Mouse (Mus musculus) hindbrain, embryonic 12.5 days (tissue): ENCODE data around the gene Slc5a5. TPM values are rescaled to one million over a fixed set of nuclear protein-coding genes. Genes with fewer than 3 reads are reported as not detected.
A peak's percentile ranks its signal among the peaks of the same experiment; 100 is the strongest.

Experiments used
- ATAC-seq: fragments of 200-750 bp; cut with Nextera tagmentation; 2 replicates; pipeline ENCODE4 v1.8.0; 2017; ENCODE audit warnings: moderate TSS enrichment; ENCODE audit not compliant: low FRiP score
- H3K27ac ChIP-seq: fragments of 300-500 bp; sonication (generic); 2 replicates; pipeline ENCODE4 v1.5.1; 2016; ENCODE audit warnings: mild to moderate bottlenecking
- H3K27me3 ChIP-seq: fragments of 300-500 bp; sonication (generic); 2 replicates; pipeline ENCODE4 v1.6.1; 2016; ENCODE audit warnings: mild to moderate bottlenecking
- H3K36me3 ChIP-seq: fragments of 300-500 bp; sonication (generic); 2 replicates; pipeline ENCODE4 v1.6.1; 2016; ENCODE audit warnings: mild to moderate bottlenecking
- H3K4me1 ChIP-seq: fragments of 300-500 bp; sonication (generic); 2 replicates; pipeline ENCODE4 v1.6.1; 2016
- H3K4me2 ChIP-seq: fragments of 300-500 bp; sonication (generic); replicated peaks from 2 replicates; pipeline ENCODE4 v1.6.1; 2016; ENCODE audit warnings: mild to moderate bottlenecking
- H3K4me3 ChIP-seq: fragments of 300-500 bp; sonication (generic); 2 replicates; pipeline ENCODE4 v1.5.1; 2016; ENCODE audit warnings: mild to moderate bottlenecking
- H3K9ac ChIP-seq: fragments of 300-500 bp; sonication (generic); 2 replicates; pipeline ENCODE4 v1.6.1; 2016; ENCODE audit warnings: mild to moderate bottlenecking, moderate library complexity
- H3K9me3 ChIP-seq: fragments of 300-500 bp; sonication (generic); replicated peaks from 2 replicates; pipeline ENCODE4 v1.6.1; 2016; ENCODE audit warnings: mild to moderate bottlenecking
- WGBS: fragments of 180-500 bp; shearing (Covaris S2); methylation state at CpG from one replicate; pipeline ENCODE4 v1.1.7; 2016; 5-methylcytosine and 5-hydroxymethylcytosine counted together
- polyA plus RNA-seq: library from polyadenylated mRNA; unstranded; fragments of >200 nt; fragmentation: Nextera tagmentation; extraction: Ambion mirVana; gene quantifications from 2 replicates; pipeline ENCODE4 v1.2.1, GENCODE M21; 2016

Gene Slc5a5
- polyA plus RNA-seq, 1 experiment from 2014 or later: 0.25 TPM

DNA sequence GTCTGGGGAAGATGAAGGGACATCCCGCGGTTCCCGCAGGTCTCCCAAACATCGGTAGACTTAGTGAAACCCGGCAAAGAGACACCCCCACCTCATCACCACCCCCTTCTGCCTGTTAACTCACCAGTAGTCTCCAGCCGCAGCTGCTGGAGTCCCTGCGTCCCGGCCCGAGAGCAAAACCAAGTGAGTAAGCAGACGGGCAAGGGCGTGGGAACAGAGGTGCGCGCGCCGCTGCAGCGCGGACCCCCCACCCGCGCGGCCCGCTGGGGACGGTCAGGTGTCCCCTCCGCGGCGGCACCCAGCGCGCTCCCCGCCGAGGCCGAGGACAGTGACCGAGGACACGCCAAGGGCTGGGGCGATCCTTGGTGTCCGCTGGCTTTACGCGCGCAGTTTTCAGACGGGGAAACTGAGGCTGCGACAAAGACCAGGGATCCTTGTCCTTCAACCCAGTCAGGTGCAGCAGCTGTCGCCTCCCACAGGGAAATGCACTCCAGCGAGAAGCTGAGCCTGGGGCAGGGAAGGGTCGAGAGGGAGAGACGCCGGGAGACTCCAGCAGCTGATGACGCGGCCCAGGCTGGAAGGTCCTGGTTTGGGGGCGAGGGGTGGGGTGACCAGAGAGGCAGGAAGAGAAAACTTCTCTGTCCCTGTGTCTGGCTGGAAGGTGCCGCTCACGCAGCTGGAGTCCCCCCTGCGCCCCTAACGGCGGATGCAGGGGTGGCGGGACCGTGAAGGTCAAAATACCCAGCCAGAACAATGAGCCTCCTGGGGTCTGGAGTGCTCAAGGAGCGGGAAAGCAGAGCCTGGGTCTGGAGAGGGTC lies 29.5 kb downstream of the Slc5a5 start, which contains the start of gene Kcnn1:
TSS of gene Kcnn1 (minus strand) at position 435 of the 818 bp plus-strand sequence.
- peak; percentile 5; the same call in 1 of the 2 replicates for ATAC-seq
- H3K4me1 ChIP-seq: peaks cover 69% of the 10 kb centered on the region

DNA sequence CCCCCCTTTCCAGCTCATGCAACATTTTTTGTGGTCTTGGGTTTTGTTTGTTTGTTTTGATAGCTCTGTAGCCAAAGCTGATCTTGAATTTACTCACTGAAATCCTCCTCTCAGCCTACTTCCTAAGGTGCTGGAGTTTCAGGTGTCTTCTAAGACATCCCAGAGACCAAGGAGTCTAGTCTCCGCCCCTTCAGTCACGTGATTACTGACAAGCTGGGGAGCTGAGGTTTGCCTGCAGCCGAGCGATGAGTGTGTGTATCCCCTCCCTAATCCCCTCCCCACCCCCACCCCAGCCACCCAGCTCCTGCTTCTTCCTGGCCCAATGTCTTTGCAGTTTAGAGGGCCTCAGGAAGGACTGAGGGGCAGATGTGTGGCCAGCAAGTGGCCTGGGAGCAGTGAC lies 35.0 kb downstream of the Slc5a5 start:
- H3K4me3 ChIP-seq: no peak overlapping the region
- H3K36me3 ChIP-seq: peaks cover 18% of the 10 kb centered on the region
- peak overlapping the region; percentile 18; the same call in 1 of the 2 replicates for H3K27ac ChIP-seq
- ATAC-seq: no peak
- H3K27me3 ChIP-seq: peaks cover 15% of the 10 kb centered on the region
- H3K4me1 ChIP-seq: peaks cover 49% of the 10 kb centered on the region
- no peaks in the 10 kb centered on the region for H3K9me3 ChIP-seq
- no peak overlapping the region for H3K9ac ChIP-seq
- WGBS: 17% methylated on average over 4 of the region's 4 CpGs
- peak overlapping the region; percentile 84 for H3K4me2 ChIP-seq

More for the DNA sequence above, 29.5 kb downstream of the Slc5a5 start, which contains the start of gene Kcnn1:
- Histone ChIP-seq H3K27me3 (peaks cover 16% of the 10 kb centered on the region), H3K36me3 (peaks cover 4% of the 10 kb centered on the region), H3K4me2 (peak within 1 kb of the TSS; percentile 91), H3K4me3 (peak within 1 kb of the TSS; percentile 58), H3K9me3 (no peaks in the 10 kb centered on the region), H3K9ac (peak within 1 kb of the TSS; percentile 83), H3K27ac (peak within 1 kb of the TSS; percentile 98)
- under 1% methylated on average over 55 of the region's 55 CpGs for WGBS

DNA sequence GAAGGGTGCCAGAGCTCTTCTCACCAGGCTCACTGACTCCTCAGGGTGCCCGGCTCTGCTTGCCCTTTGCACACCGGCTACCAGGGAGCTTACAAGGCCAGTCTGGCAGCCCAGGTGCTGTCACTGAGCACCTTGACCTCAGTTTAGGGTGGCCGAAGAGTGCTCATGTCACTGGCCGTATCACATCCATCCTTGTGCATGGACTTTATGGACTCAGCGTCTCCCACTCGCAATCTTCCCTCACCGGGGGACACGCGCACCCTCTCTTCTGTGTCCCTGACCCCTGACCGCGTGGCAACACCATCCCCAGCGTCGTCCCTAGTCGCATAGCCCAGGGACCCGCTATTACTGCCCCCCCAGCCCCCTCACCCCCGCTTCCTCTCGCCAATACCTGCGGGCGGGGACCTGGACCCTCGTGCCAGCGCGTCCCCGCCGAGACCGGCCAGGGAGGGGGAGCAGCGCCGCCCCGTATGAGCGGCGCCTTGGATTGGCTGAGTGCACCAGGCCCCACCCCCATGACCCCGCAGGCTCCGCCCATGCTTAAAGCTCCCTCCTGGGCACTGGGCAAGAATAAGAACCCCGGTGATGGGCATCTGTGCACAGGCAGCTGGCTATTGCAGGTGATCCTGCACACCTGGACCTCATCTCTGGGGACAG lies 35.9 kb downstream of the Slc5a5 start:
- H3K4me1 ChIP-seq: peaks cover 45% of the 10 kb centered on the region
- H3K27ac ChIP-seq: no peak overlapping the region
- peak overlapping the region; percentile 64 for H3K9ac ChIP-seq
- H3K9me3 ChIP-seq: no peaks in the 10 kb centered on the region
- ATAC-seq: peak; percentile 67
- peak overlapping the region; percentile 84 for H3K4me2 ChIP-seq
- H3K36me3 ChIP-seq: peaks cover 18% of the 10 kb centered on the region
- WGBS: 8% methylated on average over 33 of the region's 33 CpGs
- peaks cover 8% of the 10 kb centered on the region for H3K27me3 ChIP-seq
- peak overlapping the region; percentile 47 for H3K4me3 ChIP-seq

DNA sequence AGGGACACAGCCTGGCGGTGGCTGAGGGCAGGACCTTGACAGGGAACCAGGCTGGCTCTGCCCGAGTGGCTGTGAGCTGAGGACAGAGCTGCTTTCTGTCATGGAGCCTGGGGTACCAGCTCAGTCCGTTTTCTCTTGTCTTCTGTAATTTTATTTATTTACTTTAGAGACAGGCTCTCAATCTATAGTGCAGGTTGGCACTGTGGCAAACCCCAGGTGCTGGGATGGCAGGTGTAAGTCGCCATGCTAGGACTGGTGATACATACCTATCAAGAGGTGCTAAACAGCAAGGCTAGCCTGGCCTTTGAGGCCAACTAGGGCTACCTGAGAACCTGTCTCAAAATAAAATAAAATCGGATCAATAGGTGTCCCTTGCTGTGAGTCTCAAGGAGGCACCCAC lies 36.5 kb downstream of the Slc5a5 start:
- Histone ChIP-seq H3K27me3 (peaks cover 3% of the 10 kb centered on the region), H3K27ac (no peak overlapping the region), H3K36me3 (peaks cover 18% of the 10 kb centered on the region), H3K4me1 (peaks cover 40% of the 10 kb centered on the region), H3K4me2 (peak overlapping the region; percentile 84), H3K4me3 (no peak overlapping the region), H3K9ac (peak overlapping the region; percentile 64; the same call in 1 of the 2 replicates), H3K9me3 (no peaks in the 10 kb centered on the region)
- no peak for ATAC-seq
- 63% methylated on average over 5 of the region's 5 CpGs for WGBS

DNA sequence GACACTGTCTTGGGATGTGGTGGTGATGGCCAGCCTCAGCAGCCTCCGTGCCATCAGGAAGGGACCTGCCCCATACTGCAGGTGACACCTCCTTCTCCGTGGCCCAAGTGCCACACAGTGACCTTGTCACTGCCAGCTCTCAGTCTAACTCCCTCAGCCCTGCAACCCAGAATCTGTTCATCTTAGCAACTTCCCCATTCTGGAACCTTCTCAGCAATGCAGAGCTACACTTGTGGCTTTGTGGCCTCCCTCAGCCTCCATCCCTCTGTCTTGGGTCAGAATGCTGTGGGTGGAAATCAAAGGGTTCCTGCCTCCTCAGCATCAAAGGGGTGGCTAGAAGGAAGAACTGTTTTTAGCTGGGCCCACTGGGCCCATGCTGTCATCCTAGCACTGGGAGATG lies 38.7 kb downstream of the Slc5a5 start:
- no peak overlapping the region for H3K4me3 ChIP-seq
- H3K4me1 ChIP-seq: peaks cover 33% of the 10 kb centered on the region
- ATAC-seq: no peak
- H3K9ac ChIP-seq: no peak overlapping the region
- peaks cover 22% of the 10 kb centered on the region for H3K36me3 ChIP-seq
- H3K27ac ChIP-seq: no peak overlapping the region
- H3K27me3 ChIP-seq: peaks cover 3% of the 10 kb centered on the region
- H3K4me2 ChIP-seq: no peak overlapping the region
- WGBS: 79% methylated on average over 2 of the region's 2 CpGs
- H3K9me3 ChIP-seq: no peaks in the 10 kb centered on the region

DNA sequence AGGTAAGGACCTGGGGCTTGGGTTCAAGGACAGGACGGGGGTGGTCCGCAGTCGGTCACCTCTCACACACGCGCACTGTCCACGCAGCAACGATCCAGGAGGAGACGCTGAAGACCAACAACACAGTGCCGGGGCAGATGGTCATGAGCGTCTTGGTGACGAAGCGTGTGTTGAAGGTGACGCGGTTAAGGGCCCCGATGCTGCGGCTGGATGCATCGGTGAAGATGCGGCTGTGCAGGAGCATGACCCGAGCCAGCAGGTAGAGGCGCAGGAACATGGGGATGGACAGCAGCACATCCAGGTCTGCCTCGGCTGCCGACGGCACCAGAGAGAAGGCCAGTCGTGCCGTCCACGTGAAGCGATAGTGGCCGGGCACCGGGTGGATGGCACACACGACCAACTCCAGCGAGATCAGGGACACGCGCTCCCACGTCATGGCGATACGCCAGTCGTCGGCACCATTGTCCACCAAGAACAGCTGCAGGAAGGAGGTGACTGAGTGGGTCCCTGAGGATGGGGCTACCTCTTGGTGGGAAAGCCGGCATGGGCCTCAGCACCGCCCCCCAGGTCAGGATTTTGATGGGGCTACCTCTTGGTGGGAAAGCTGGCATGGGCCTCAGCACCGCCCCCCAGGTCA lies 39.8 kb downstream of the Slc5a5 start:
- peaks cover 8% of the 10 kb centered on the region for H3K27me3 ChIP-seq
- 91% methylated on average over 41 of the region's 41 CpGs for WGBS
- no peak overlapping the region for H3K4me2 ChIP-seq
- H3K4me1 ChIP-seq: peaks cover 22% of the 10 kb centered on the region
- H3K9me3 ChIP-seq: no peaks in the 10 kb centered on the region
- ATAC-seq: no peak
- no peak overlapping the region for H3K9ac ChIP-seq
- H3K4me3 ChIP-seq: no peak overlapping the region
- peaks cover 27% of the 10 kb centered on the region for H3K36me3 ChIP-seq
- no peak overlapping the region for H3K27ac ChIP-seq

DNA sequence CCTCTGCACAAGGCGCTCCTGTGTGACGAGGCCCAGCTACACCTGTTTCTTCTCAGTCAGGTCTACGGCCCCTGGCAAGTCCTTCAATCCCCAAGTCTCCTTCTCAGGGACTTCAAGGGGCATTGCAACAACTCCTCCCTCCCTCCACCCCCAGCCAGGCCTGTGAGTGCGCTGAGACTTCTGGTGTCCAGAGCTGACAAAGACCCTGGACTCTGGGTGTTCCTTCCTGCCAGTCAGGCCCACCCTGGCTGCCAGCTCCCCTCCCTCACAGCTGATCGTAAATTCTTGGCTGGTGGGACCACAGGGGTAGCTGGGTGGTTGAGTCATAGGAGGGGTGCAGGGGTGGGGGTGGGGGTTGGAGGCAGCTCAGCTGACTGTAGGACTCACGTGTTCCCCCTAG lies 40.7 kb downstream of the Slc5a5 start:
- Histone ChIP-seq H3K27me3 (peaks cover 11% of the 10 kb centered on the region), H3K36me3 (peaks cover 27% of the 10 kb centered on the region), H3K4me3 (no peak overlapping the region), H3K4me2 (no peak overlapping the region), H3K9me3 (no peaks in the 10 kb centered on the region), H3K27ac (no peak overlapping the region), H3K9ac (peak overlapping the region; percentile 13; the same call in 1 of the 2 replicates), H3K4me1 (peaks cover 13% of the 10 kb centered on the region)
- WGBS: 46% methylated on average over 6 of the region's 6 CpGs
- no peak for ATAC-seq

DNA sequence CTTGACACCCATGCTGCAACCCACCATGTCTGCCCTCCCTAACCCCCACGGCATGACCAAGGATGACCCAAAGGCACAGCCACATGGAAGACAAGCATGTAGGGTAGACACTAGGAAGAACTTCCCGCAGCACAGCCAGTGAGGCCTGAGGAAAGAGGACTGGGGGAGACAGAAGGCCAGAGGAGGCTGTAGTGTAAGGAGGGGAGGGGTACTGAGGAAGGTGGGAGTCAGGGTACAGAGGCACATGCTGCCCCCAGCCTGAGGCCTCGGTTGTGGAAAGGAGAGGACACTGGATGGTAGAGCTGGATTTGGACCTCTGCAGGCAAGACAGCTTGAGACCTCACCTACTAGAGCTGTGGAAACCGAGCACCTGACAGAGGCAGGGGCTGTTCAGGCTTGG lies 41.6 kb downstream of the Slc5a5 start:
- 87% methylated on average over 4 of the region's 4 CpGs for WGBS

DNA sequence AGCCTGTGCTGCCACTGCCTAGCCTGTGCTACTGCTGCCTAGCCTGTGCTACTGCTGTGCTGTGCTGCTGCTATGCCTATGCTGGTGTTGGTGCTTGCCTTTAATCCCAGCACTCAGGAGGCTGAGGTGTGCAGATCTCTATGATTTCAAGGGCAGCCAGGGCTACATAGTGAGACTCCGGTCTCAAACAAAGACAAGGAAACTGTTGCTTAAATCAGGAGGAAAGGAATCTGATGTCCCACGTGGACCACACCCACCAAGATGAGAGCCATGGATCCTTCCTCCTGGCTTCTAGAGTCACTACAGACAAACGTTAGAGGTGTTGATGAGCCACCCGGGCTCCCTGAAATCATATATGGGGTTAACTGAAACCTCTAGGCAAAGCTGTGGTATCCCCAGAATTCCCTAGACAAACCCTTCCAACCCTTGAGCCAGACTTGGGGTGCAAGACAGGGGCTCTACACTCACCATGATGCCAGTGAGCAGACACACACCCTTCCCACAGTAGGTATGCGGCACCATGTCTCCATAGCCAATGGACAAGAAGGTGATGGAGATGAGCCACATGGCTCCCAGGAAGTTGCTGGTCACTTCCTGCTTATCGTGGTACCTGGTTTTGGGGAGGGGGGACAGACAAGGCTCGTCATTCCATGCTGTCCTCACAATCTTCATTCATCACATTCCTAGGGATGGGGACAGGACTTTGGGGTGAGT lies 42.3 kb downstream of the Slc5a5 start:
- peaks cover 7% of the 10 kb centered on the region; the same call in 1 of the 2 replicates for H3K4me1 ChIP-seq
- H3K9me3 ChIP-seq: no peaks in the 10 kb centered on the region
- H3K27ac ChIP-seq: no peak overlapping the region
- H3K36me3 ChIP-seq: peaks cover 27% of the 10 kb centered on the region
- H3K9ac ChIP-seq: no peak overlapping the region
- H3K27me3 ChIP-seq: peaks cover 13% of the 10 kb centered on the region
- H3K4me2 ChIP-seq: no peak overlapping the region
- no peak for ATAC-seq
- WGBS: 80% methylated on average over 7 of the region's 7 CpGs
- H3K4me3 ChIP-seq: no peak overlapping the region

More for the DNA sequence above, 41.6 kb downstream of the Slc5a5 start:
- no peak overlapping the region for H3K9ac ChIP-seq
- no peak for ATAC-seq
- H3K4me3 ChIP-seq: no peak overlapping the region
- peaks cover 7% of the 10 kb centered on the region; the same call in 1 of the 2 replicates for H3K4me1 ChIP-seq
- H3K9me3 ChIP-seq: no peaks in the 10 kb centered on the region
- no peak overlapping the region for H3K4me2 ChIP-seq
- H3K27me3 ChIP-seq: peaks cover 13% of the 10 kb centered on the region
- no peak overlapping the region for H3K27ac ChIP-seq
- H3K36me3 ChIP-seq: peaks cover 27% of the 10 kb centered on the region

DNA sequence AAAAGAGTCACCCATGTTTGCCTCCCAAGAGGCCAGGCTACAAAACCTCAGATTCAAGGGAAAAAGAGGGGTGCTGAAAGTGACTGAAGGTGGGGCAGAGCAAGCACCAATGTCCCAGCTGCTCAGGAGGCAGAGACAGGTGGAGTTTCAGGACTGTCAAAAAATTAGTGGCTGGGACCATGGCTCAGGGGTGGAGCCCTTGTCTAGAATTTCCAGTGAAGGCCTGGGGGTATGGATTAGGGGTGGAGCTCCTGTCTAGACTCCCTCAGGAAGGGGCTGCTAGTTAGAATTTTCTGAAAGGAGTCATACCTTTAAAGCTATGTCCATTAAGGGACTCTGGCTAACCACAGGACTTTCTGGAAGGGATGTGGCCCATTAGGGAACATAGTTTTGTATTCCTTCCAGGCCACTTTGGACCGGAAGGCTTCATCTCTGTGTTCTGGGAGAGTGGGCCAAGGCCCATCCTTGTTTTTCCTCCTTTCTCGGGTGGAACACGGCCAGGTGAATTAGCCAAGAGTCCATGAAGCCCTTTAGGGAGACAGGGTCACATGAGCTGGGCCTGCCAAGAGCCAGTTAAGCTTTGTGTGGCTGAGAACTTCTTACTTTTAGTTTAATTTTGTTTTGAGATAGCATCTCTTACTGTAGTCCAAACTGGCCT lies 43.1 kb downstream of the Slc5a5 start:
- 81% methylated on average over 3 of the region's 3 CpGs for WGBS
- peaks cover 7% of the 10 kb centered on the region; the same call in 1 of the 2 replicates for H3K4me1 ChIP-seq
- H3K27me3 ChIP-seq: peaks cover 10% of the 10 kb centered on the region
- no peak overlapping the region for H3K9ac ChIP-seq
- no peak overlapping the region for H3K4me2 ChIP-seq
- ATAC-seq: no peak
- no peak overlapping the region for H3K27ac ChIP-seq
- no peak overlapping the region for H3K4me3 ChIP-seq
- H3K9me3 ChIP-seq: no peaks in the 10 kb centered on the region
- H3K36me3 ChIP-seq: peaks cover 26% of the 10 kb centered on the region

DNA sequence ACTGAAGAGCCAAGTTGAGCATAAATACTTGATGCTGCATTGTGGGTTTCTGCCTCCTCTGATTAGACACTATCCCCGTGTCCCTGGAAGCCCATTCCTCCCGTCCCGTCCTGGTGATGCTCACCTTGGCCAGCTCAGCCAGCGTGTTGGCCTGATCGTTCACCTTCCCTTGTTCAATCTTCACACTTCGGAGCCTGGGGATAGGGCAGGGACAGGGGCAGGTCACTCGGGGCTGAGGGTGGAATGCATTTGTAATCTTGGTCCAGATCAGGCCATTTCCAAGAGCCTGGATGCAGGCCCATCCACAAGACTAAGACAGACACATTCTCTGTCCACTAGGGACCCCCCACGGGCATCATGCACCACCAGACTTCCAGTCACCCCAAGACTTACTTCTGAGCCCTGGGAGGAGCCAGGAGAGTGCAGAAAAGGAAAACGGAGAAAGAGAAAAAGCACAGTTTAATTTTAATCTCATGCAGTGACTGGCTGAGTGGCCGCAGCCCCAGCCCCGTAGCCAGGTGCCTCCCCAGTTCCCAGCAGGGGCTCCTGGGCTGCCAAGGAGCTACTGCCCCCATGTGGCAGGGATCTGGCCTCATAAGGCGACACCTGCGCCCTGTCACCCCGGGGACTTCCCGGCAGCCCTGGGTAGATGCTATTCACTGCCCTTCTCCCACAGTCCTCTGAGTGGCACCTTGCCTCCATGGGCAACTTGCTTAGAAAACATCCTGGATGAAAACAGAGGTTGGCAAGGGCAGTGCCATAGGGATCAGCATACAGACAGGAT lies 46.0 kb downstream of the Slc5a5 start:
- 56% methylated on average over 15 of the region's 15 CpGs for WGBS
- Histone ChIP-seq H3K9me3 (no peaks in the 10 kb centered on the region), H3K36me3 (peaks cover 19% of the 10 kb centered on the region), H3K4me1 (peaks cover 3% of the 10 kb centered on the region; the same call in 1 of the 2 replicates), H3K9ac (no peak overlapping the region), H3K4me3 (no peak overlapping the region), H3K27ac (no peak overlapping the region), H3K27me3 (peaks cover 10% of the 10 kb centered on the region), H3K4me2 (no peak overlapping the region)
- ATAC-seq: no peak
